8 mouse cellular contexts compared by ENCODE assay signal in the genomic region with DNA sequence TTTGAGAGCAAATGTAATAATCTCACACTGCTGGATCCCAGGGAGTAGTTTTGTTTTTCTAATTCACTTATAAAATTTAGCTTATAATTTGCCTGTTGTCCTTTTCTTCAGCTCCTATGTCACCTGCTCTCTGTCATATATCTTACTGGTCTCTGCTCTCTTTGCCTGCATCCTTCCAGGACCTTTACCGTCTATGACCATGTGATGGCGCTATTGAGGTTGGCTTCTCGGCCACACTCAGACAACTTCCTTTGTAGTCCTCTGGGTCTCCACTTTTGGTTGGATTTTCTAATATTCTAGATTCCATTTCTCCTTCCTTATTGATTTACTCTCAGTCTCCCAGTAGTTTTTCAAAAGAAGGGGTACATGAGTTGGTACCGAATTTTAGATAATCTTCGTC.
DNase-seq lines count a peak whose midpoint lies in the region; TF ChIP-seq lines count a peak whose summit lies in the region.

No protein-coding gene starts in this region.

- H3K27me3 ChIP-seq in embryonic facial prominence, embryonic 10.5 days (replicated peaks; ENCODE audit: low read depth, poor library complexity, severe bottlenecking), result no peaks in the 10 kb centered on the region

- peak; percentile 53 for TF ChIP-seq CTCF in left cerebral cortex, adult 2 months (IDR thresholded peaks at IDR 0.05)
- peak; percentile 31; the same call in 1 of the 2 replicates for TF ChIP-seq CTCF in bone marrow, adult 2 months (IDR thresholded peaks at IDR 0.05; ENCODE audit: control insufficient read depth, insufficient read depth, low read length)

- WGBS in bone marrow, adult 2 months, result 42% methylated on average over 5 of the region's 5 CpGs
- 49% methylated on average over 5 of the region's 5 CpGs for WGBS in embryonic facial prominence, embryonic 10.5 days

- no peaks in the 10 kb centered on the region for H3K4me1 ChIP-seq in bone marrow, adult 2 months (ENCODE audit: control insufficient read depth, insufficient read depth, low read length)
- no peaks in the 10 kb centered on the region for H3K4me1 ChIP-seq in embryonic facial prominence, embryonic 10.5 days

- H3K36me3 ChIP-seq in embryonic facial prominence, embryonic 10.5 days (replicated peaks), result no peaks in the 10 kb centered on the region

- no peak overlapping the region for H3K4me3 ChIP-seq in left cerebral cortex, adult 2 months
- H3K4me3 ChIP-seq in bone marrow, adult 2 months (replicated peaks; ENCODE audit: control insufficient read depth, low read depth, low read length), result no peak overlapping the region
- no peak overlapping the region for H3K4me3 ChIP-seq in embryonic facial prominence, embryonic 10.5 days

- TF ChIP-seq POLR2A in bone marrow, adult 2 months (IDR thresholded peaks at IDR 0.05; ENCODE audit: borderline replicate concordance, control insufficient read depth, low read depth, low read length), result no peak

- peak; percentile 32 to 70 for DNase-seq in adrenal gland, adult (ENCODE audit: inconsistent age in 2 of 2, low spot score in 1 of 2)
- no peak for DNase-seq in adrenal gland, postnatal 4 days (ENCODE audit: low spot score in 2 of 2)
- DNase-seq in left cerebral cortex, adult 2 months (ENCODE audit: extremely low spot score in 1 of 2, low spot score in 2 of 2), result peak; percentile 21 to 22
- no peak for DNase-seq in left cerebral cortex, postnatal 4 days
- DNase-seq in retina, embryonic 14.5 days (ENCODE audit: low spot score), result peak; percentile 62
- DNase-seq in gastrocnemius, postnatal 25 days, result no peak
- DNase-seq in embryonic facial prominence, embryonic 10.5 days (ENCODE audit: low spot score), result no peak

- H3K9me3 ChIP-seq in embryonic facial prominence, embryonic 10.5 days, result no peaks in the 10 kb centered on the region

- no peak overlapping the region for H3K27ac ChIP-seq in left cerebral cortex, adult 2 months
- no peak overlapping the region for H3K27ac ChIP-seq in bone marrow, adult 2 months (ENCODE audit: control insufficient read depth, insufficient read depth, low read depth, low read length, poor library complexity)
- H3K27ac ChIP-seq in embryonic facial prominence, embryonic 10.5 days (replicated peaks), result no peak overlapping the region

- intact Hi-C loops in left cerebral cortex, adult 2 months (cut with DNase I), result no loop called here
- intact Hi-C loops in left cerebral cortex, postnatal 4 days (cut with DNase I), result no loop called here

Comparison
In these comparisons a context has a peak if more than half of its experiments do, and no peak if none do; other contexts are left out.
1. DNase-seq: peak in adrenal gland, adult (2 of 2), left cerebral cortex, adult 2 months (2 of 2) and retina, embryonic 14.5 days (single experiment); none in adrenal gland, postnatal 4 days (0 of 2), left cerebral cortex, postnatal 4 days (single experiment), gastrocnemius, postnatal 25 days (single experiment) and embryonic facial prominence, embryonic 10.5 days (single experiment).